Mouse (Mus musculus): ENCODE data around the gene Zbtb39.
"Not testable (repeated sequence)": the region's sequence is repeated elsewhere in the genome, so short reads cannot be mapped to it uniquely, and the experiment has no call there.

DNA sequence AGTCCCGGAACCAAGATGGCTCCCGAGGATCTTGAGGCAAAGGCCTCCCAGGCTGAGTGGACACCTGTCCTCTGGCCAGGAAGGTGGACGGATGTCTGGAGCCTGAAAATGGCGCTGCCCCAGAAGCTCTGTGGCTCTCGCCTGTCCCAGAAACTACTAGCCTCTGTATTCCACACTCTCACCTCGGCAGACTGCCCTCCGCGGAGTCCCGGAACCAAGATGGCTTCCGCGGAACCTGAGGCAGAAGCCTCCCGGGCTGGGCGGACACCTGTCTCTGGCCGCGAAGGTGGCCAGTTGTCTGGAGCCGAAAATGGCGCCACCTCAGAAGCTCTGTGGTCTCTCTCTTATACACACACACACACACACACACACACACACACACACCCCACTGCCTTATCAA lies 43.0 kb downstream of the Zbtb39 start:
- not testable (repeated sequence) for TF ChIP-seq POLR2A (IDR thresholded peaks at IDR 0.05; ENCODE audit: control insufficient read depth in 1 of 2, insufficient read depth in 1 of 2, low read depth in 1 of 2, low read length in 2 of 2, poor library complexity in 1 of 2); USF1 (IDR thresholded peaks at IDR 0.05; ENCODE audit: low read depth, low read length); CTCF (IDR thresholded peaks at IDR 0.05 in 2 of 3, conservative IDR thresholded peaks at IDR 0.05 in 1 of 3; ENCODE audit: control insufficient read depth in 1 of 3, insufficient read depth in 1 of 3, low read depth in 2 of 3, low read length in 3 of 3, poor library complexity in 1 of 3, severe bottlenecking in 1 of 3); TBP (IDR thresholded peaks at IDR 0.05; ENCODE audit: low read depth, low read length); EP300 (IDR thresholded peaks at IDR 0.05; ENCODE audit: low read depth in 1 of 2, low read length in 2 of 2); JUND (IDR thresholded peaks at IDR 0.05; ENCODE audit: low read depth, low read length); MEF2A (IDR thresholded peaks at IDR 0.05; ENCODE audit: extremely low read depth, insufficient replicate concordance, low read depth, low read length, poor library complexity, severe bottlenecking); E2F4 (IDR thresholded peaks at IDR 0.05; ENCODE audit: borderline replicate concordance, low read depth, low read length); MYB (IDR thresholded peaks at IDR 0.05; ENCODE audit: low read depth, low read length); GABPA (IDR thresholded peaks at IDR 0.05; ENCODE audit: low read depth, low read length); KAT2A (conservative IDR thresholded peaks at IDR 0.05; ENCODE audit: low read depth, low read length)
